Mouse (Mus musculus) CH12.LX (cell line): ENCODE measurements at regions not wholly inside any gene's neighbourhood (a gene's known extent, or its start where the extent isn't known, plus 50 kb on each side); places are given as distances from the start of the nearest gene placed in this dataset.

Source experiments
- DNase-seq: peaks from one replicate; pipeline ENCODE4 v3.0.0-alpha.2; 2013; ENCODE audit errors: extremely low read depth
- H3K27ac ChIP-seq: 2 replicates; pipeline ENCODE4 v1.5.1; 2012; ENCODE audit warnings: low read depth, mild to moderate bottlenecking, control low read depth, moderate library complexity; ENCODE audit not compliant: insufficient read depth
- H3K27me3 ChIP-seq: replicated peaks from 2 replicates; pipeline ENCODE3; 2012; ENCODE audit warnings: inconsistent platforms
- H3K36me3 ChIP-seq, 2 experiments: replicated peaks in 1 of 2; 2 replicates each; pipeline versions ENCODE3 to v1.6.1; 2012; ENCODE audit warnings: inconsistent platforms in 1 of 2, low read length in 1 of 2, mild to moderate bottlenecking in 1 of 2, mixed read lengths in 1 of 2, moderate library complexity in 1 of 2; ENCODE audit not compliant: control insufficient read depth in 1 of 2, insufficient read depth in 1 of 2
- H3K4me1 ChIP-seq, 2 experiments: 2 replicates each; pipeline ENCODE4 v1.6.1; 2012; ENCODE audit warnings: inconsistent platforms in 1 of 2, moderate library complexity in 1 of 2; ENCODE audit not compliant: insufficient read depth in 2 of 2, control insufficient read depth in 1 of 2
- H3K4me2 ChIP-seq: 2 replicates; pipeline ENCODE4 v1.6.1; 2012; ENCODE audit warnings: low read depth, mild to moderate bottlenecking, control low read depth; ENCODE audit not compliant: poor library complexity, insufficient read depth, severe bottlenecking
- H3K4me3 ChIP-seq, 3 experiments: fragments of 150-350 bp in 1 of 3; sonication (generic) in 1 of 3; replicated peaks in 1 of 3; 2 replicates each; pipeline versions ENCODE3 to v1.5.1; 2011 to 2012; ENCODE audit warnings: low read depth in 2 of 3, low read length in 2 of 3, mild to moderate bottlenecking in 2 of 3, moderate library complexity in 2 of 3, control low read depth in 1 of 3, improper control_type of control experiment in 1 of 3, inconsistent platforms in 1 of 3, mixed read lengths in 1 of 3; ENCODE audit not compliant: poor library complexity in 1 of 3
- H3K79me2 ChIP-seq: replicated peaks from 2 replicates; pipeline ENCODE4 v1.6.1; 2012; ENCODE audit warnings: mild to moderate bottlenecking, moderate library complexity; ENCODE audit not compliant: control insufficient read depth, poor library complexity, insufficient read depth, severe bottlenecking; ENCODE audit errors: extremely low read depth
- H3K9ac ChIP-seq: 2 replicates; pipeline ENCODE4 v1.6.1; 2012; ENCODE audit warnings: low read depth, mild to moderate bottlenecking, control low read depth, moderate library complexity; ENCODE audit not compliant: insufficient read depth
- H3K9me3 ChIP-seq: replicated peaks from 2 replicates; pipeline ENCODE3; 2012; ENCODE audit warnings: low read length, inconsistent platforms, mixed read lengths
- CTCF ChIP-seq, 2 experiments: IDR thresholded peaks in 1 of 2; conservative IDR thresholded peaks in 1 of 2; 2 replicates each; pipeline ENCODE4 v1.5.1; 2011 to 2012; ENCODE audit warnings: low read depth in 2 of 2, low read length in 2 of 2, improper control_type of control experiment in 1 of 2, inconsistent platforms in 1 of 2, mild to moderate bottlenecking in 1 of 2, moderate library complexity in 1 of 2
- E2F4 ChIP-seq: IDR thresholded peaks from 2 replicates; pipeline ENCODE4 v1.6.1; 2011; ENCODE audit warnings: low read depth, low read length, improper control_type of control experiment; ENCODE audit not compliant: insufficient replicate concordance
- EP300 ChIP-seq: IDR thresholded peaks from 2 replicates; pipeline ENCODE4 v1.6.1; 2011; ENCODE audit warnings: low read length, improper control_type of control experiment
- ETS1 ChIP-seq: conservative IDR thresholded peaks from 2 replicates; pipeline ENCODE4 v1.6.1; 2012; ENCODE audit warnings: low read depth, mild to moderate bottlenecking, inconsistent platforms, low read length, improper control_type of control experiment, moderate library complexity
- GABPA ChIP-seq: IDR thresholded peaks from 2 replicates; pipeline ENCODE4 v1.6.1; 2012; ENCODE audit warnings: low read depth, low read length, improper control_type of control experiment, inconsistent platforms; ENCODE audit not compliant: insufficient replicate concordance
- IRF4 ChIP-seq: IDR thresholded peaks from 2 replicates; pipeline ENCODE4 v1.6.1; 2014; ENCODE audit warnings: low read depth, mild to moderate bottlenecking, inconsistent platforms, low read length, improper control_type of control experiment
- JUND ChIP-seq: conservative IDR thresholded peaks from 2 replicates; pipeline ENCODE4 v1.6.1; 2011; ENCODE audit warnings: low read depth, low read length, improper control_type of control experiment
- KAT2A ChIP-seq: IDR thresholded peaks from 2 replicates; pipeline ENCODE4 v1.6.1; 2012; ENCODE audit warnings: low read length, improper control_type of control experiment, inconsistent platforms; ENCODE audit not compliant: insufficient replicate concordance
- MAZ ChIP-seq: IDR thresholded peaks from 2 replicates; pipeline ENCODE4 v1.6.1; 2012; ENCODE audit warnings: low read depth, mild to moderate bottlenecking, inconsistent platforms, low read length, improper control_type of control experiment, moderate library complexity
- MEF2A ChIP-seq: IDR thresholded peaks from 2 replicates; pipeline ENCODE4 v1.6.1; 2014; ENCODE audit warnings: low read depth, mild to moderate bottlenecking, inconsistent platforms, low read length, improper control_type of control experiment, borderline replicate concordance
- PAX5 ChIP-seq: IDR thresholded peaks from 2 replicates; pipeline ENCODE4 v1.6.1; 2012; ENCODE audit warnings: low read length, inconsistent platforms, mixed read lengths
- POLR2A ChIP-seq: IDR thresholded peaks from 2 replicates; pipeline ENCODE4 v1.6.1; 2011; ENCODE audit warnings: low read depth, mild to moderate bottlenecking, improper control_type of control experiment, low read length
- RAD21 ChIP-seq: IDR thresholded peaks from 2 replicates; pipeline ENCODE4 v1.6.1; 2011; ENCODE audit warnings: low read depth, mild to moderate bottlenecking, low read length, improper control_type of control experiment, moderate library complexity
- RCOR1 ChIP-seq: conservative IDR thresholded peaks from 2 replicates; pipeline ENCODE4 v1.6.1; 2012; ENCODE audit warnings: low read depth, mild to moderate bottlenecking, inconsistent platforms, low read length, improper control_type of control experiment
- SIN3A ChIP-seq: IDR thresholded peaks from 2 replicates; pipeline ENCODE4 v1.6.1; 2012; ENCODE audit warnings: low read length, improper control_type of control experiment, inconsistent platforms
- TBP ChIP-seq: conservative IDR thresholded peaks from 2 replicates; pipeline ENCODE4 v1.6.1; 2011; ENCODE audit warnings: low read depth, low read length, improper control_type of control experiment
- TCF12 ChIP-seq: IDR thresholded peaks from 2 replicates; pipeline ENCODE4 v1.6.1; 2014; ENCODE audit warnings: low read depth, mild to moderate bottlenecking, inconsistent platforms, low read length, improper control_type of control experiment
- ZC3H11A ChIP-seq: IDR thresholded peaks from 2 replicates; pipeline ENCODE4 v1.6.1; 2012; ENCODE audit warnings: low read depth, mild to moderate bottlenecking, inconsistent platforms, low read length, improper control_type of control experiment
- ZKSCAN1 ChIP-seq: IDR thresholded peaks from 2 replicates; pipeline ENCODE4 v1.6.1; 2012; ENCODE audit warnings: low read depth, inconsistent platforms, low read length, improper control_type of control experiment, borderline replicate concordance
- ZMIZ1 ChIP-seq: IDR thresholded peaks from 2 replicates; pipeline ENCODE4 v1.6.1; 2012; ENCODE audit warnings: low read depth, mild to moderate bottlenecking, inconsistent platforms, low read length, improper control_type of control experiment
- ZNF384 ChIP-seq: IDR thresholded peaks from 2 replicates; pipeline ENCODE4 v1.6.1; 2012; ENCODE audit warnings: low read depth, low read length, improper control_type of control experiment, inconsistent platforms
- dilution Hi-C: fragments of 300-500 bp; cut with MboI; formaldehyde crosslinking; loops from 2 replicates; pipeline ENCODE4 v1.14.3; 2020; ENCODE audit warnings: low sequenced_read_pairs; ENCODE audit not compliant: extremely low pct_unique_long_range_greater_than_20kb, extremely low pct_ligation_motif_present
- in situ Hi-C: fragments of 300-500 bp; cut with MboI; formaldehyde crosslinking; loops from 3 replicates; pipeline ENCODE4 v1.14.3; 2019; ENCODE audit warnings: low sequenced_read_pairs, low pct_ligation_motif_present, low pct_unique_long_range_greater_than_20kb, mixed read lengths

- no peak for TF ChIP-seq KAT2A
- no peak for TF ChIP-seq SIN3A
- no peak for TF ChIP-seq E2F4
Measured at GRCm38 (mm10) chr4:27446310-27446709, 1099.6 kb upstream of the Manea start (continued).

GRCm38 (mm10) chr4:27429210-27429789, 1082.6 kb upstream of the Manea start:
- Histone ChIP-seq H3K27me3 (no peaks in the 10 kb centered on the region), H3K27ac (no peak overlapping the region), H3K4me1 (no peaks in the 10 kb centered on the region), H3K79me2 (no peaks in the 10 kb centered on the region), H3K9me3 (peaks cover 6% of the 10 kb centered on the region), H3K4me2 (no peak overlapping the region), H3K4me3 (no peak overlapping the region), H3K36me3 (no peaks in the 10 kb centered on the region)
- no peak for DNase-seq
- dilution Hi-C loops: no loop called here
- in situ Hi-C loops: no loop called here
- TF ChIP-seq JUND (no peak), SIN3A (no peak), PAX5 (no peak), KAT2A (no peak), ETS1 (no peak), MEF2A (no peak), POLR2A (no peak), E2F4 (no peak), IRF4 (no peak), TCF12 (no peak), MAZ (no peak), RAD21 (no peak), ZC3H11A (no peak), GABPA (no peak), ZKSCAN1 (no peak), EP300 (no peak)
- TF ChIP-seq, all 38 proteins: peak for 0
- H3K9ac ChIP-seq: no peak overlapping the region

- Histone ChIP-seq H3K79me2 (no peaks in the 10 kb centered on the region), H3K27me3 (no peaks in the 10 kb centered on the region), H3K9ac (no peak overlapping the region), H3K9me3 (peaks cover 8% of the 10 kb centered on the region), H3K4me3 (no peak overlapping the region), H3K4me1 (no peaks in the 10 kb centered on the region), H3K4me2 (no peak overlapping the region), H3K27ac (no peak overlapping the region), H3K36me3 (no peaks in the 10 kb centered on the region)
- TF ChIP-seq RCOR1: no peak
- TF ChIP-seq TCF12: no peak
- no peak for TF ChIP-seq ZNF384
- TF ChIP-seq TBP: no peak
- TF ChIP-seq IRF4: no peak
- TF ChIP-seq ZMIZ1: no peak
- TF ChIP-seq SIN3A: no peak
- no peak for TF ChIP-seq E2F4
- no peak for TF ChIP-seq CTCF (conservative IDR thresholded peaks at IDR 0.05 in 1 of 2, IDR thresholded peaks at IDR 0.05 in 1 of 2; ENCODE audit: low read depth in 2 of 2, low read length in 2 of 2)
- DNase-seq: no peak
- in situ Hi-C loops (no loop called here), dilution Hi-C loops (no loop called here)
Measured at GRCm38 (mm10) chr4:27425902-27426301, 1079.2 kb upstream of the Manea start.
